Mouse (Mus musculus) left cerebral cortex, adult 8-10 months (tissue): ENCODE data around the gene Inpp4b. TPM values are rescaled to one million over a fixed set of nuclear protein-coding genes. Genes with fewer than 3 reads are reported as not detected.

Source experiments
- DNase-seq, 2 experiments: peaks; one replicate each; pipeline ENCODE4 v3.0.0; 2022; ENCODE audit warnings: low spot score in 2 of 2
- total RNA-seq, 4 experiments: library from RNA; stranded (reverse); gene quantifications; 2 replicates each; pipeline ENCODE4 v1.2.4; 2022

Inpp4b gene
- total RNA-seq, 4 experiments from 2014 or later: 11.3 to 14.2 (median 12.9) TPM

DNA sequence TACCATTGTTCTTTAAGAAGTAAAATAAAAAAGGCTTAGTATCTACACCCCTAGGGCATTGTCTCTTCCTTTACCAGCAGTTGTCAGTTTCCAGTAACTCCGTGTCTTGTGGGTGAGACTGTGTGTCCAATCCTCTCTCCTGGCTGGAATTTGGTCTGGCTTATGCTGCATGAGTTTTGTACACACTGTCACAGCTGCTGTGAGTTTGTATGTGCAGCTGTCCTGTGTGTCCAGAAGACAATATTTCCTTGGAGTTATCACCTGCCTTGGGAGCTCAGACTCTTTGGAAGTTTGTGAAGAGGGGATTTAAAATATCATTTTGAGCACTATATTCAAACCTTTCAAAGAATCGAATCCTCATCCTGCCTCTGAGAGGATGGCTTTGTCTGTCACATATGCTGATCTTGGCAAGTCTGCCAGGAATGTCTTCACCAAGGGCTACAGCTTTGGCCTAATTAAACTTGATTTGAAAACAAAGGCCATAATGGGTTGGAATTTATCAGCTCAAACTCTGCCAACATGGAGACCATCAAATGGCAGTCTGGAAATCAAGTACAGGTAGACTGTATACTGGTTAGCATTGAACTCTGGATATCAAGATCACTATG is 485.1 kb downstream of the Inpp4b start:
- DNase-seq: no peak

DNA sequence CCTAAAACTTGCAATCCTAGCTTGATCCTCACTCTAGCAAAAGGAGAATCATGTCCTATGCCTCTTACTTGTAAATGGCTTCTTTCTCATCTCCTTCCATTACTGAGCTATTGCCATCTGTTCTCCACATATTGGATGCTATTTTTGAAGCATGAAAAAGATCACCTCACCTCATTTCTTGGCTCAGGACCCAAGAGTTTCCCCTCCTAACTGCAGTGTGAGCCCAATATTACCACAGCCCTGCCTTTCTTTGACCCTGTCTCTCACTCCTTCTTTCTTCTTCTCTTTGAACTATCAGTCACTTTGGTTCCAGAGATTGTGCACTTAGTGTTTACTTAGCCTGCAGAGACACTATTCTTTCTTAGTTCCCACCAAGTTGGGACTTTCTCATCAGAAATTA is 489.1 kb downstream of the Inpp4b start:
- no peak for DNase-seq

DNA sequence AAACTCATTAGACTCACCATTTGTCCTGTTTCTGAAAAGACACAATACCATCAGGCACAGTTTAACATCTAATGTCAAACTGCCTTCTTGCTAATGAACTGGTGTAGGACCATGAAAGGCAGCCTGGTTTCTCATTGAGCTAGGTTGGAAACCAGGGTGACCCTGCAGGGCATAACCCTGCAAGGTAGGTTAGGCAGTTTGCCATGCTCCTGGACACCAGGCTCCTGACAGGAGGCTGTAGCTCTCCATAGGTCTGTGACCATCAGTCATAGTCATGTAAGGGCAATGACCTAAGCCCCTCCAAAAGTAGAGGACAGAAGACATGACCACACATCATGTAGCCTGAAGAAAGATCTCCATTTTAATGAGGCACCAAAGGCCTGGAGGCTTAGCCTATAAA is 491.5 kb downstream of the Inpp4b start:
- no peak for DNase-seq

DNA sequence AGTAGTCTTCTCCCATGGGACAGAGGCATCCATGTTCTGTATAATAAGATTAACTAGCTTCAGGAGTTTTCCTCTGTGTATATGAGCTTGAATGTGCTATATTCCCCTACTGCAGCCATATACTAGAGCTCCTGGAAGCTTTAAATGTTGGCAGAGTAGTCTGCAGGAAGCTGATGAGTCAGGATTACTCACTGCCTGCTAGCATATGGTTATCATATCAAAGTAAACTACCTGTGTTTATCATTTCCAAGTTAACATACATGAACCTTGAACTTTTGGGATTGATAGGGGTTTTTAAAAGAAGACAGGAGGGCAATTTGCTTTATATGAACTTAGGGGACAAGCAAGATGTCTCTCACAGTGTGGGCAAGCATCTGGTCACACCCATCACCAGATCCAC is 498.2 kb downstream of the Inpp4b start:
- no peak for DNase-seq

DNA sequence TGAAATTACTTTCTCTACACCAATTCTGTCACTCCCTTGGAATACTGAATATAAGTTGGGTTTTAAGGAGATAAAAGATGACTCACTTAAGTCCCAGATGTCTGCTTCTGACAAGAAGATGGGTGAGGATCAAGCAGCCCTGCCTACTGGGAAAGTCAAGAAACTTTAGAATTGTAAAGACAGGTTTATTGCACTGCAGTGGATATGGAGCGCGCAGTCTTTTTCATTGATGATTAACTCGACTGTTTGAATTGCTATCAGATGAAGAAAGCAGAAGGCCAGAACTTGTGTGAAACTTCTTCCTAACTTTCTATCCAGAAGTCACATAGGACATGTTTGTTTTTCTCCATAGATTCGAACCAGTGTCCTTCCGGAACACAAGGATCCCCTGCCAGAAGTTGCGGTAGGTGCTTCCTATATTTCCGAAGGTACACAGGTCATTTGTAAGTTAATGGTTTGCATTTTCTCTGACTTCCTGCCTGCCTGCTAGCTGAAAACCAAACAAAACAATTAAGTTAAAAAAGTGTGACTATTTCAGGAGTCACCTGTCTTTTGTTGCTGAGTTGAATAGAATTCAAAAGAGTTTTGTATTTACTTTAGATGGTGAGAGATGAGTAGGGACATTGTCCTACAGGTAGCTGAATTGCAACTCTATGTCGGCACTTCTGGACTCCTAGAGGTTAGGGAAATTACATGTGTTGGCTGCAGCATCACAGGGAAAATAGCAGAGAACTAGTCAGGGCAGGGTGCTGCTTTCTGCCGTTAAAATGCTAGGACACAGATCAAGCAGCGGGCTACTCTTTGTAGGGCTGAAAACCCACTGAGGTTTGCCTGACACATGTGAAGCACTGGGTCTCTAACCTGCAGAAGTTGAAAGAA is 502.0 kb downstream of the Inpp4b start:
- DNase-seq: no peak

DNA sequence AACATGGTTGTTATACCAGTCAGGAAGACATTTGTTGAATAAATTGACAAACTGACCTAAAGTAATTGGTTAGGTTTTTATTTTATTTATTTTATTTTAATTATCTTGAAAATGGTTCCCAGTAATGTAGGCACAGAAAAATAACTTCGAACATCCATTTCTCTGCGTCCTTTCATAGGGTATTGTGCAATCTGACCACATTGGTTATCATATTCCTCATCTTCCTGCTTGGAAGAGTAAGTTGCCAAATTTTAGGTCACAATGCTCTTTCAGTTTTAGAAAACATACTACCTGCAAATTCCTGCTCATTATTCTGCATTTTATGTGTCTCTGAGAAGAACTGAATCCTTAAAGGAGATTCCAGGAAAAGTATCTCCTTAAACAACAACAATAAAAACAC is 505.6 kb downstream of the Inpp4b start:
- DNase-seq: no peak

DNA sequence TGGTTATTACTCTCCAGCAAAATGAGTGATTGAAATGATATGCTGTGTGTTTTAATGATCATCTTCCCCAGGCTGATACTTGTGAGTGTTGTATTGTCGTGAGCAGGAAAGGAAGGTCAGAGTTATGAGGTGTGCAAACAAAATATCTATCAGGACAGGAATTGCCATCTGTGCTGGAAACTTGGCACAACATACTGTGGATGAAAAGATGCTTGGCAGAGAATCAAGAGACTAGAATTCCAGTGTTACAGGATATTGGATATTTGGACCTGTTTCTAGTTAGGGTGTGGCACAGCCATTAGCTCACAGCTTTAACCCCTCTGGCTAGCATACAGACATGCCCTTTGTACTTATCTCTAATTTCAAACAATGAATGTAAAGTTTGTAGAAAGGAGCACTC is 507.6 kb downstream of the Inpp4b start:
- DNase-seq: no peak

DNA sequence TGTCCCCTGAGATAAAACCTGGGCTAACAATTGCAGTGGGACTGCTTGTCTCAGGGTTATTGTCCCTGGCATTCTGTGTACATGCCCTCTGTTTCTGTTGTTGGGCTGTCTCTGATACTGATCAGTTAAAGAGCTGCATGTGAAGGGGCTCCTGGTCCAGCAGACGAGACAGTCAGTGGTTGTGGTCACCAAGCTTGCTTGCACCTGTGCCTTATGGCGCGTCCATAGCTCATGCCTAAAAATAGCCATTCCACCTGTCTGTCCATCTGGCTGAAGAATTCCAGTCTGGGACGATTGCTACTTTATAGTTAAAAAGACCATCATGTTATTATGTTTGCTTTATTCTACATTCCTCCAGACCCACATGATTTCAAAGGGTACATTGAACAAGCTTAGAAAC is 510.8 kb downstream of the Inpp4b start:
- DNase-seq: no peak

DNA sequence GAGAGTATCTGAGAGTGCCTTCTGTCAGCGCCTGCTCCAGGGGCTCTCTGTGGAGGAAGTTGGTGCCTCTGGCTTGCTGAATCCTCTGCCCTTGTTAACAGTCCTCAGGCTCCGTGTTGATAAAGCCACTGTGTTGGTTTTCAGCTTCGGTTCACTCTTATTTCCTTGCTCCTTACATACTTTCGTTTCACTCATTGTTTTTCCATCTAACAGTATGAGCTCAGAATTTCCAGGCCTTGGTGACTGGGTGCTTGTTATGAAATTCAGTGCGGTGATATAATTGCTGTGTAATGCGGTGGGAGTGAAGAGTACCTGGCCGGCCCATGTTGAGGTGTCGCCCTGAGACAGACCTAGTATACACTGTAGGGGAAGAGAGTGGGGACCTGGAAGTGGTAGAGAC is 512.2 kb downstream of the Inpp4b start:
- DNase-seq: no peak

DNA sequence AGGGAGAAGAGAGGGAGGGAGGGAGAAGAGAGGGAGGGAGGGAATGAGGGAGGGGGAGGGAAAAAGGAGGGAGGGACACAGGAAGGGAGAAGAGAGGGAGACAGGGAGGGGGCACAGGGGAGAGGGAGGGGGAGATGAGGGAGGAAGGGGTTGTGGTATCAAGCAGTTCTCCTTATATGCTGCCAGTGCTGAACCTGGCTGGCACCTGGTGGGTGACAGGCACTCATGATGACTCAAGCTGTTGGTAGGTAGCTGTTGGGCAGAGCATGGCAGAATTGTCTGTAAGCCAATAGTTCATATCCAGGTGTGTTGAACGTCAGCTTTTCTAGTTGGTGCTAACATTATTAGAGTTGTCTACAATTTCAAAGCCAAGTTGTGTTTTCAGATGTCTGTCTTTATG is 512.7 kb downstream of the Inpp4b start:
- DNase-seq: no peak

DNA sequence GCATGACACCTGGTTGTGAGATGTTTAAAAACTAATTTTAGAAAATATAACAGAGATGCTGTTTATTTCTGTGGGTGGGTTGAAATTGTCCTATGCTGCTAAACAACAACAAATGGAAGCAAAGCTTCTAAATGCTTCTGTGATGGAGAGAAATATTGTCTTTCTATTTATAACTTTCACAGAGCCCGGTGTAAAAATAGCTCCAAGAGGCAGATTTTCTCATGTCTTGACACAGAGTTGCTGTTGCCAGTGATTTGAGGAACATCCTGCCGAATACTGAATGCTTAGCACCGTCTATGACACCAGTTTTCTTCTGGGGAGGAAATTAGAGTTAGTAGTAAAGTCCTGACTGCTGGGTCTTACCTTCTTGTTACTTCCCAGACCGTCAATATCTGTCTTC is 513.8 kb downstream of the Inpp4b start:
- DNase-seq: no peak

DNA sequence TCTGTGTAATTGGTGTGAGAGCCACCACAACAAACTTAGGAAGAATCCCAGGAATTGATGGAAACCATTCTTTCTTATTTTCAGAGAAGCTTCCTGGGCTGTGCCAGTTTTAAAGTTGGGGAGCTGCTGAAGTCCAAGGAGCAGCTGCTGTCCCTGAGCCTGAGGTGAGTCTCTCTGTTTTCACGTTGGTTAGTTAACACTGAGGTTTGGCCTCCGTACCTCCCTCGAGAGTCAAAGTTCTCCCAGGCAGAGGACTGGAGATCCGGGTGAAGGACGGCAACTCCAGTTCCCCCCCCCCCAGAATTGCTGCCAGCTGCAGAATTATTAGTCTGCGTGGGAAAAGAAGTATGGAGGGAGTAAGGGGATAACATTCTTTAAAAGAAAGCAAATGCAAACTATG is 514.3 kb downstream of the Inpp4b start:
- no peak for DNase-seq

DNA sequence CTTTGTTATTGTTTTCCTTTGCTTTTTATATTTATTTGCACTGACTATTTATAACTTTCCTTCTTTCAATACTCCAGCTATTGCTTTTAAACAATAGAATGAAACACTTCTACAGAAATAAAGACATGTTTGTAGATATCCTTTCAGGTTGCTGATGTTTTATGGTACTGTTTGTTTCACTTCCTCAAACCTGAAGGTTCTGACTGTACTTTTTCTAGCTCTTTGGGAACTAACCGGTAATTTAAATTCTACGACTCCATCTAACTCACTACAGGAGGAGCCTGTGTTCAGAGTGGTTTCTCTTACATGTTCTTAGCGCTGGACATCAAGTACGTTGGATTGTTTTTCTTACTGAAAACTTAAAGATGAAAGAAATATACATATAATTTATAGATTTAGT is 516.0 kb downstream of the Inpp4b start:
- no peak for DNase-seq

DNA sequence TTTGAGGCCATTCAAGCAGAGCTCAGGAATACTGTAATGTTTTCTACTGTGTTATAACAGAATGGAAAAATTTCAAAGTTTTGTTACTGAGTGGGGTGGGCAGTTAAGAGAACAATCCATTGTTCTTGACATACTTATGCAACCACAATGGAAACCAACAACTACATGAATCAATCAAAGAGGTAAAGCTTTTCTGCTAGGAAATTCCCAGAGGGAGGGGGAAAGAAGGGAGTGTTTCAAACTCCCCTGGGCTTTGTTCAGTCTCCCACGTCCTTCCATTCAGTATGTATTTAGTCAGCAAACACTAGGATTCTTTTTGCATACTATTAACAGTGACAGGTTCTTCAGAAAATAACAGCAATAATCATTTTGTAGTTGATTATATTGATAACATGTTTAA is 517.4 kb downstream of the Inpp4b start:
- no peak for DNase-seq

DNA sequence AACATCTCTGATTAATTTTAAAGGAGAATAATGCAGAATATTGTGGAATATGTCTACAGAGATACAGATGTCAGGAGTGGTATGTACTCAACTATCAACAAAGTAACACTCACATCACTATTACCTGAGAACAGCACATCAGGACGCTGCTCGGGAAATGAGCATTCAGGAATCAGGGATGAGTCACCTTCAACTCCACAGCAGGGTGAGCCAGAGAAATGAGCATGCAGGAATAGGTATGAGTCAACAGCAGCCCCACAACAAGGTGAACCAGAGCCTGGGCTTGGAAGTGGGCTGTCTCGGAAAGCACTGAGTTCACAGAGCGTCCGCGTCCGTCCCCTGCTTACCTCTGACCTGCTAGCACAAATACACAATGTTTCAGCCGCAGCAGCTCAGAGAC is 519.0 kb downstream of the Inpp4b start:
- no peak for DNase-seq

DNA sequence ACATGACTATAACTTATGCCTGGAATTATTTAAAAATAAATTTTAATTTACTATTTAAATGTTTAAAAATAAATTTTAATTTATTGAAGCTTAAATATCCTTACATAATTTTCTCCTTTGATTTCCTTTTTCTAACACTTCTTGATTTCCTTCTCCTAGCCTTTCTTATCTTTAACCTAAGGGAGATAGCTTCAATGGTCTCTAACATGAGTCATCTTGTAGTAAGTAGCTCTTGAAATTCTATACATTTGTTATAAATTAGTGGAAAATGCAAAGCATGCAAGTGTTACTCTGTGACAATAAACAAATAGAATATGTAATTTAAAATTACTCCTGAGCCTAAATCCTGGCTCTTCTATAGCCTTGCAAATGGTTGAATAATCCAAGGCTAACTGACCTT is 520.4 kb downstream of the Inpp4b start:
- no peak for DNase-seq

DNA sequence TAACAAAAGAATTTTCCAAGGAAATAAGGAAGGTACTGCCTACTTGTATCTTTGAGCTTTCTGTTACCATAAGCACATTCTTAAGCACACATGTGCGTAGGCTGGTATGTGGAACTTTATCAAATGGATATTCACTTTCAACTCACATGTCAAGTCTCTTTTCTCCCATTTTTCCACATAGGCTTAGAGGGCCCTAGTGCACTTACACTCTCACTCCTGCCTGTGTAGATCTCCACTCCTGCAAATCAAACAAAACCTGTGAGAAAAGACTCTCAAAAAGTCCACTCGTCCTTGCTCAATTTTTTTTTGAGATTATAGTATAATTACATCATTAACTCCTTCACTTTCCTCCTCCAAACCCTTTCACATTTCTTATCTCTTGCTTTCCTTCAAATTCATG is 522.0 kb downstream of the Inpp4b start:
- DNase-seq: no peak

DNA sequence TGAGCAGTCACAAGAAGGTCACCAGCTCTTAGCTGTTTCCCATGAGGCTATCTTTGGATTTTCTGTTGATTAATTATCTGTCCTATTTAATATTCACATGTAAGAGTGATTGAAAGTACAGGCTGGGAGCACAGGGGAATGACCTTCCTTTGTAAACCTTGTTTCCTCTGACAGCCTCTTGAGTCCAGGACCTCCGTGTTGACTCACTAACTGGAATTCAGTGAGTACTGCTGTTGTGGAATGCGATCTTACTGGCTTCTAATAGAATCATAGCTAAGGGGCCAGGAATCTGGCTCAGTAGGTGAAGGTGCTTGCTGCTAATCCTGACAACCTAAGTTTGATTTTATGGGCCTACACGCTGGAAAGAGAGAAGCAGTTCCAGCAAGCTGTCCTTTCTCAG is 523.3 kb downstream of the Inpp4b start:
- DNase-seq: no peak

DNA sequence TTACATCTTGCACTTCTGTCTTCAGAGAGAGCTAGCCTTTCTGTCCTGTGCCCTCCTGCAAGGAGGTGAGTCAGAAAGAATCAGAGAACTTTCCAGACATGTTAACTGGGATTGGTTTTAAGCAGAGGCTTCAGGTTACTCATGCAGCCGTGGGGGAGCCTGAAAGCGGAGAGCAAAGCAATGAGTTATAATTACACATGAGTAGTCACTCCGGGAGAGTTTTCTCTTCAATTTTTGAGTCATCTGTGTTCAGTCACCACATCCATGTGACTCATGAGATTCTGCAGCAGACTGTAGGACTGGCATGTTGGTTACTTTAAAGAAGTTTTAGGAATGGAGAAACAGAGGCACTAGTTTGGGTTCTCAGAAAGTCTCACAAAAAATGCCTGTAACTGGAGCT is 524.7 kb downstream of the Inpp4b start:
- peak in 1 of 2 experiments; percentile 57 for DNase-seq

DNA sequence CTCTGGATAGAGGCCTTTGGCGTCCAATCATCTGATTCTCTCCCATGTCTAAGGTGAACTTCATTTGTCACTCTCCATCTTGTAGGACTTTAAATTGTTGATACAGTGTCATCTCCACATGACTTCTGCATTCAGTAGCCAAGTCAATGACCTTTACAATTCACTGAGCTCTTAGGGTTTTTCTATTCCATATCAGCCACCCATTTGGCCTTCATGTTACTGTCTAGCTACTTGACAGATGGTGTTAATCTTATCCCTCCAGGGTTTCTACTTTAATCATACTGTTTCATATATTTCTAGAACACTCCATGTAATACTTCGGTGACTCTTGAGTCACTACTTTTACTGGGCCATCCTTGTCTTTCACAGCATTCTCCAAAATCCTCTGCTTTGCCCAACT is 528.1 kb downstream of the Inpp4b start:
- DNase-seq: no peak

DNA sequence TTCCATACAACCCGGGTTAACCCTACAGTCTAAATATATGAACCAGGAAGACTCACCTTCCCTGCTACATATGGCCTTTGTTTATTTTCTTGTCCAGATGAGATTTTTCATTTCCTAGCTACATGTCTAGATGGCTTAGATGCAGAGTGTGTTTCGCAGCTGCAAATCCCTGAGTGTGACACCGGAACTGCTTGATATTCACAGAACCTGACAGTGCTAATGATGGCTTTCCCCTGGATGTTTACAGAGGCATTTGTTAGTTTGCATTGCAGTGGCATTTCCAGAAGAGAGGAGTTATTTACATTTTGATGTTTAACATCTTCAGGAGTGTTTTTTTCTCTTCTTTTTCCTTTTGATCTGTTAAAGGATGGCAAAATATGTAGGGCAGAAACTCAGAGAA is 537.7 kb downstream of the Inpp4b start:
- DNase-seq: no peak

DNA sequence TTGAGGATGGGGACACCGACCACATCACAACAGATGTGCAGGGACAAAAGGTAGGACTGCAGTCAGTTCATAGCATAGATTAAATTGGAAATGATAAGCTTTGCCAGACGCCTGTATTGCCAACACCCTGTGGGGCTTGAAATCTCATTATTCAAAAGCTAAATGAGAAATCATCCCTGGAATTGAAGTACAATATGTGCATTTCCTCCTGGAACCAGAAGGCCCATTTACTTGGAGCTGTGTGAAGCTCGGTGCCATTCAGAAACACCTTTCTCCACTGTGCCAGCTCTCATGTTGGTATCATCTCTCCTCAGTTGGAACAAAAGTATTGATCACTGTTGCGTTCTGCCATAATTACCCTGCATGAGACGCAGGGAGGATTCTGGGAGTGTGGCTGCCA is 541.8 kb downstream of the Inpp4b start:
- DNase-seq: no peak

DNA sequence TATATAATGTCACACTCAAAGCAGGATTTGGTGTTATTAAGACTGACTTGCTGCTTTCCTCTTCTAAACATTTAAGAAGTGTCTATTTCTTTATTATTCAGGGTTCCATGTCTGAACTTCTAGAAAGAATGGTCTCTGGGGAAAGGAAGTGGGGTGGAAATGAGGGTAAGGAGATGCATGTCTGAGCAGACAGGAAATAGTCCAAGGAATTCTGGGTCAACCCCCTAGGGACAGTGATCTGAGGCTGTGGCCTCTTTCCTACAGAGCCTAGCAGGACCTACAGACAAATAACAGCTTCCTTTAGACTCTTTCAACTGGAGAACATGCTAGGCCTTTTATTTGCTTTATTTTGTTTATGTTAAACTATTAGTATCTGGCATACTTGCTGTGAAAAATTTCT is 546.5 kb downstream of the Inpp4b start:
- DNase-seq: no peak
